Mouse (Mus musculus) urinary bladder, adult 2 months (tissue): Measurements from ENCODE around the gene Susd4. TPM values are rescaled to one million over a fixed set of nuclear protein-coding genes. Genes with fewer than 3 reads are reported as not detected.

Source experiments
- DNase-seq: peaks from one replicate; pipeline ENCODE4 v3.0.0; 2022; ENCODE audit warnings: low spot score
- polyA plus RNA-seq: library from polyadenylated mRNA; depleted of rRNA; stranded (reverse); fragments of >200 nt; gene quantifications from 2 replicates; pipeline ENCODE4 v1.2.3, GENCODE M21; 2012; rRNA removed

Susd4 gene
- polyA plus RNA-seq = 9.2 and 9.8 TPM in 2 replicates

DNA sequence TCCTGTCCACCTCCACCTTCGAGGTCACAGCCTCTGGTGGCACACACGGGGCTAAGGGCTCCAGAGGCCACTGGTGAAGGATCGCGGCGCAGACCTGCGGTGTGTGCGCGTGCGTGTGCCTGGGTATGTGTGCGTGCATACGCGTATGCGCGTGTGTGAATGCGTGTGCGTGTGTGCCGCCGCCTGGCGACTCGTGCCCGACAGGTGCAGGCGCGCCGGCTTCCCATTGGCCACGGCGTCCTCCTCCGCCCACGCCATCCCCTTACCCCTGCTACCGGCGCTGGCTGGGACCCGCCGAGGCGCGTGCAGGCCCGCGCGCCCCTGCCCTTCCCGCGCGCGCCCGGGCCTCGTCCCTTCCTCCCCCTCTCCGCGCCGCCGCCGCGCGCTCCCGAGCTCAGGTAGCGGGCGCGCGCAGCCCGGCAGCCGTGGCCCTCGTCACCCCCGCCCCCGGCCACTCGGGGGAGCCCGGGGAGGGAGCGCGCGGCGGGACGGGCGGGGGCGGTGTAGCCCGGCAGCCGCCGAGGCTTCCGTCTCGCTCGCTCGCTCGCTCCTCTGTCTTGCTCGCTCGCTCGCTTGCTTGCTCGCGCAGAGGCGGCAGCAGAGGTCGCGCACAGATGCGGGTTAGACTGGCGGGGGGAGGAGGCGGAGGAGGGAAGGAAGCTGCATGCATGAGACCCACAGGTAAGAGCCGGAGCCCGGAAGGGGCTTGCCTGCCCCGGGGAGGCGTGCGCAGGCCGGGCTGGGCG, at the start of gene Susd4:
TSS of gene Susd4 (plus strand) at position 145 of the 746 bp plus-strand sequence.
- peak; percentile 47 for DNase-seq

DNA sequence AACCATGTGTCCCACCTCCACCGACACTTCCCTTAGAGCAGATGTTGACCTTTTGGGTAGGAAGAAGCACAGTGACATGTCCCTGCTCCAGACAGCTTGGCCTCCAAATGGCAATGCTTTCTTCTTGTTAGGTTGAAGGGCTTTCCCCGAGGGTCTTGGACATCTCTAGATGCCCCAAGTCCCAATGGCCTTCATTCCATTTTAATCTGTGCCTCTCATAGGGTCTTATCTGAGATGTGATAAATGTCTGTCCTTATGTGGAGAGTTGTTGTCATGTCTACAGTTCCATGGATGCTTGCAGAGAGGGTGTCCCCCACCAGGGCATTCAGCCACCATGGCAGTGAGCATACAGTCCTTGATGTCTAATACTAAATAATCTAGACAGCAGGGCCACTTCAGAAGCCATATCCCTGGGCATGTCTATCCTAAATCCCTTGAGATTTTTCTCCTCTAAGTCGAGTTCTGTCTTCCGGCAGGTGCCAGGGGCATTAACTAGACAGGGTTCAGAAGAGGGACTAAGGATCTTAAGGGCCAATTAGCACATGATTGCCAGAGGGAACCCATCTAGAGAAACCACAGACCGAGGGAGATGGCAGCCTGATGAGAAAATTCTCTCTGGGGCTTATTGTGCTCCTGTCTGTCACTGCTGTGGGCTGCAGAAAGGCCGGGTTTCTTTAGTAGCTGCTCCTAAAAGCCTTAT, 49.3 kb upstream of the Susd4 start:
- DNase-seq = no peak

DNA sequence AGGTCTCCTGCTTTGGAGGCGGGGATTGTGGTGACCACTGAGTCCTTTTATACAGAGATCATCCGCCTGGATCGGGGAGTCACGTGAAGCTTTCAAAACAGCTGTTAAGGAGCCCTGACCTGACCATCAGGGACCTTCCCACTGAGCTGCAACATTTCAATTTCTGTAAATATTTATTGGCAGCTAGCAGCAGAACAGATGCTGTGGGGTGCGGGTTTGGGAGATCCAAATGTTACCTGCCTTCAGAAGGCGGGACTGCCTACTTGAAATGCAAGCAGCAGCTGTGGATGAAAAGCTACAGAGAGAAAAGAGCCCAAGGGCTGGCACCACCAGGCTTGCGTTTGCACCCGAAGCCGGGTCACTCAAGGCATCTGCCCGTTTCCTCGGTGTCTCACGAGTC, 36.1 kb upstream of the Susd4 start:
- no peak for DNase-seq

DNA sequence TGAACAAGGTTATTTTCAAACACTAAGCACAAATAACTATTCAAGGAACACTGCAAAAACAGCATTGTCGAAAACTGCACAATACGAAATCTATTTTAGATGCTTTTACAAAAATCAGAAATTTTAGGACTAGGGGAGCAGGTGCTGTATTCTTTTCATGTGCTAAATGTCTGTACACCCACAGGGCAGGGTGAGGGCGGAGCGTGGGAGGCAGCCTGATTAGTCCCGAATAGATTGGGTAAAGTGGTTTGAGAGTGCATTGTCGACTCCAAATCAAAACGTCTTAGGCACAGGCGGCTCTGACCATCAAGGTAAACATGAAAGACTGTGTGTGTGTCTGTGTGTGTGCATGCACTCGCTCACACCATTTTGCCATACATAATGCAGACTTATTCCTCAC, 34.7 kb upstream of the Susd4 start:
- no peak for DNase-seq

DNA sequence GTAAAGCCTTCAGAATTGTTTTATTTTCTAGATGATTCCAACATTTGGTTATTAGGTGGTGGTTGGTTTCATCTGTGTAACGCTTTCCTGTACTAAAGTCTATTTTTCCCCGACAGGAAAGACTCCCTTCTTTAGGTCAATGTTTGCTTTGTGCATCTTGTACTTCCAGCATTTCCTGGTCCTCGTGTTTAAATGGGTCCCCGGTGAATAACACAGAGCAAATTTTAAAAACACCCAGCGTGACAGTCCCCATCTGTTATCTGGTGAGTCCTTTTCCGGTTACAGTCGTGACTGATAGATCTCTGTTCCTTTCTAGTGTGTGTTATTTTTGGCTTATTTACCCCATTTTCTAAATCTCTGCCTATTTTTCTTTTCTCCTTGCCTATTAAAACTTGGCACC, 31.0 kb upstream of the Susd4 start:
- DNase-seq = no peak

DNA sequence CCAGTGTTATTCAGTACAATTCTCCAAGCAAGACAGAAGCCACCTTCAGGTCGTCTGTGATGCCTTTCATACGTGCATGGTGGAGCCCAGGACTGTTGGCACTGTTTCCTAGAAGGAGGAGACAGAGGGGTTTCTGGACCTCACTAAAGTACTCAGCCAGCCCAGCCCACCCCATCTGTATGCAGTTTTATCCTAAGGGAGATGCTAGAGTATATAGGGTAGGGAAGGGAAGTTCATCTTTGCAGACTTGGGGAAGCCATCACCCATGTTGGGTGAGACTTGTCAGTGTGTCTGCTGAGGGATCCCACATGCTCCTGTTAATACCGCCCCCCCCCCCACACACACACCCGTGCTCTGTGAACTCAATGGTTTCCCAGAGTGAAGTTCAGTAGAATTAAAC, 27.8 kb upstream of the Susd4 start:
- DNase-seq = no peak

DNA sequence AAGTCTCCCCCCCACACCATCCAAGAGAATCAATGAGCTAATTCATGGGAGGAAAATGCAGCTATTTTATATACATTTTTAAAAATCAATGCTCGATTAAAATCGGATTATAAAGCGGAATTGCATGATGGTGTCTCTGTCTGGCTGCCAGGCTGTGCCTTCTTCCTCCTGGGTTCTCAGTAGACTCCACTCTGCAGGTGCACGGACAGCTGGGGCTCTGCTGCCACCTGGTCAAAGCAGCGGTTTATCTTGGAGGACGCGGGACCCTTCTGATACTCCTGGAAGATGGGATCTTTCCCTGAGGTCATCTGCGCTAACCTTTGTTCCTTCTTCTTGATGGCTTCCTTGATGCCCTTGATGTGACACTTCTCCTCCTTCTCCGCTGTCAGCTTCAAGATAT, 16.6 kb upstream of the Susd4 start:
- DNase-seq = no peak

DNA sequence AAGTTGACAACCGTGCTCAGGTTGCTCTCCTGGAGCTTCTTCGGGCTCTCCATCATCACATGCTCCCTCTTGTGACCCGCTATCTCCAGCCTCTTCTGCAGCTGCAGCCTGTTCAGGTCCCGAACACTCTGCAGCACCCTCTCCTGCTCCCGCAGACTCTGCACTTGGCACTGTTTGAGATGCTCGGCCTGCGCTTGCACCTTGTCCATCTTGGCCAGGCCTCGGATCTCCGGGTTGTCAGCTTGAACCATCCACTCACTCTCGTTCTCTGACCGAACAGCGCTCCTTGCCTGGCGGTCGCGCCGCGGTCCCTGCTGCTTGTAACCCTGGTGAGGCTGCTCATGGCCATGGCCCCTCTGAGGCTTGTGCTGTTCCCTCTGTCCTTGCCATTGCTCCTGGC, 15.8 kb upstream of the Susd4 start:
- no peak for DNase-seq

DNA sequence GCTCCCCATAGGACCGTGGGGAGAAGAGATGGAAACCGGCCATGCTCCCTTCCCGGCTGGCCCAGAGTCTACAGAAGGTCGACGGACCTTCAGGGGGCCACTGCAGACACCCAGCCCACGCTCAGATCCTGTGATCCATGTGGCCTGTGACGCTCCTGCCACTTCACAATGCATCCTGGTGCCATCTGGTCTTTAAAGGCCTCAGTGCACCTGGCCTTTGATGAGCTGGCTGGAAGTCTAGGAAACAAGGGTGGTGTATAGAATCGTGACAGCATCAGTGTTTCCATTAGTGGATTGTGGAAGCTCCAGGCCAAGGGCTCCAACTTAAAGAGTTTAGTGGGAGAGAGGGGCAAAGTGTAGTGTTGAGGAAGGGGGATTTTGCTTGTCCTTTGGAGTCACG, 14.6 kb upstream of the Susd4 start, which contains the start of gene Ccdc185:
TSS of gene Ccdc185 (minus strand) at position 101 of the 400 bp plus-strand sequence.
- DNase-seq = no peak

DNA sequence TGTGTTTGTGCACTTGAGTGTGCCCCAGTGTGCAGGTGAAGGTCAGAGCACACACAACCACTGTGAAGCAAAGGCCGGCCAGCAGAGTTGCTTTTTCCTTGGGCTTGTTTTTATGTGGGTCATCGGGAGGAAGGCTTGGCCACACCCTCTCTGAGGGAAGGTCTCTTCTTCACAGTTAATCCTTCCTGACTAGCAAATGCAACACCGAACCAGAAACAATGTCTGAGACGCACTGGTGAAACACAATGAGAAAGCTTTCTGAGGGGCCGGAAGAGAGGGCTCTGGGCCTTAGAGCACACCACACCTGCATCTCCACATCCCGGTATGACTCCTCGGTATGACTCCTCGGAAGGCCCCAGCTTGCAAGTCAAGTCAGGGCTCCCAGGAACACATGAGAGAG, 12.4 kb upstream of the Susd4 start:
- DNase-seq = no peak

DNA sequence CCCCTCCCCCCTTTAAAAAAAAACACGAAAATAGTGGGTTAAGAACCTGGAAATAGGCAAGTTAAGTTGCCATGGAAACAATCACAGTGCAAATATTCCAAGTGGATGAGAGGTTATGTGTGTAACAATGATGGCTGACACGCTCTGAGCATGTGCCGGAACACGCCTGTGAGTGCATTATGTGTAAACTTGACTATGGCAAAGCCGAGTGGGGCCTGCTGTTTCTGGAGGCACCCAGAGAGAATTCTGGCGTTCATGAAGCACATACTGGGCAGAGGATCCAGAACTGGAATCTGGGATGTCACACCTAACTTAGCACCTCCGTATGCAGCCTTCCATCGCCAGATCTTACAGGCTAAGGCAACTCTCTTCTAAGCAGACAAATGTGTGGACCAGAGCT, 10.0 kb upstream of the Susd4 start:
- DNase-seq = no peak

DNA sequence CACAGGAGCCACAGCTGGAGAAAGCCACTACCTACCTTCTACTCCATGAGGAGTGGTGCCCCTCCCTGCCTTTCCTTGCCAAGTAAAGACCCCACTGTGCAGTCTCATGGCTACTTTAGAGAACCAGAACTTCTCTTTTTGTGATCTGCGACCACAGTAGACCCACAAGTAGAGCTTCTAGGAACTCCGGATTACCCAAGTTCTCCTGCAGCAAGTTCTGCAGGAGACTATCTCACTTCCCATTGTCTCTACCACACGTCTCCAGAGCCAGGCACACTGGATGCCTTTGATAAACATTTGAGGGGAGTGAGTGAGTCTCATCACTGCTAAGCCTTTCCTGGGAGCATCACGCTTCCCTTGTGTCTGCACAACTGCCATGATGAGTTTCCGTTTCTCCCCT, 8.8 kb upstream of the Susd4 start:
- no peak for DNase-seq

DNA sequence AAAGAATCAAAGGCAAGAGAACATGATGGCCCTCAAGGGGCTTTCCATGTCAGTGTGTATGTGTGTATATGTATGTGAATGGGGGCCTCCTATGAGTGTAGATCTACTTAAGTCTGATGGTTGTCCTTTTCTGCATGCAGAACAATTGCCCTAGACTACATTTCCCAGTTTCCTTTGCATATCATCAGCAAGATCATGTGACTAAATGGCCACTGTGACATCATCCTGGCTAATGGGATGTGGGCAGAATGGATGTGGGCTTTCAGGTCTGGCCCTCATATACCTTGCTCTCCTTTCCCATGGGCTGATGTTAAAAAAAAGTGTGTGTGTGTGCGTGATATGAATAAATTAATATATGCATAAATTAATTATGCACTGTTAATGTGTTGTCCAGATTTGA, 4.9 kb upstream of the Susd4 start:
- DNase-seq = no peak

DNA sequence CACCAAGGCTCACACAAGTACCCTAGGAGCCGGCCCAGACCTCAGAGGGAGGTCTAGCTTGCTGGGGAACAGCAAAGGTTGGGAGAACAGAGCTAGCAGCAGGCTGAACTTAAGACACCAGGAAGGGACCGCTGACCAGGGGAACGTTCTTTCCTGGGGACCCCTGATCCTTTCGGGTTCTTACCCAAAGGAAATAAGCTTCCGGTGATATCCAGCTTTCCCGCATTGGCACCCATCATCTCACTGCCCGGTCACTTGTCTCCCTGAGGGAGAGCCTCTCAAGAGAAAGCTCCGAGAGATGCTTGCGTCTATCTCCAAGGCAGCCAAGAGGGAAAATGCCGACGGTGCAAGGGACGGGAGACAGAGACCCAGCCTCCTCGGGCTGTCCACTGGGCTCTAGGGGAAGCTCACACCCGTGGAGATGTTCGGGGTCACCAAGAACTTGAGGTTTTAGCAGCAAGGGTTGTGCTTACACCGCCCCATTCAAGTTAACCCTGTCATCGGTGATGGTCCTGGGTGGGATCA, 407 bp upstream of the Susd4 start:
- no peak for DNase-seq

DNA sequence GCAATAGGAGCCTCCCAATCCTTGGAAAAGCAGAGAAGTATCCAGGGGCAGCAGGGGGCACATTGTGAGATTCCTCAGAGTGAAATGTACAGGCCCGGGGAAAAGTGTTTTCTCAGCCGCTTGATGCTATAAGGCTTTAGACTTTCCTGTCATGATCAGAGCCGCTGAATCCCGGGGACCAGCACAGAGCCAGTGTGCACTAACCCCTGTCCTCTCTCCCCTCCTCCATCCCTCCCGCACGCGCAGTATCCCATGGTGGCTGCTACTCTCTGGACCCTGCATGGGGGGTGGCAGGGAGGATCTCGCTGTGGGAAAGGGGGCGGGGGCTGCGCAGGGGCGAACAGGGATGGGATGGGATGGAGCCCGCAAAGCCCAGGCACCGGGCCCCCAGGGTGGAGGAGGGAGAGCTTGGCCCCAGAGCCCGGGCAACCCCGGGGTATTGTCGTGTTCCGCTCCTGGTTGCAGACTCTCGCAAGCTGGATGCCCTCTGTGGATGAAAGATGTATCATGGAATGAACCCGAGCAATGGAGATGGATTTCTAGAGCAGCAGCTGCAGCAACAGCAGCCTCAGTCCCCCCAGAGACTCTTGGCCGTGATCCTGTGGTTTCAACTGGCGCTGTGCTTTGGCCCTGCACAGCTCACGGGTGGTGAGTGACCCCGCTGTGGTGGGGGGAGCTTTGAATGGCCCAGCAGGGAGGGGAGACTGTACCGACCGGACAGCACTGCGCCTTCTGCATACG, 1.1 kb downstream of the Susd4 start:
- no peak for DNase-seq

DNA sequence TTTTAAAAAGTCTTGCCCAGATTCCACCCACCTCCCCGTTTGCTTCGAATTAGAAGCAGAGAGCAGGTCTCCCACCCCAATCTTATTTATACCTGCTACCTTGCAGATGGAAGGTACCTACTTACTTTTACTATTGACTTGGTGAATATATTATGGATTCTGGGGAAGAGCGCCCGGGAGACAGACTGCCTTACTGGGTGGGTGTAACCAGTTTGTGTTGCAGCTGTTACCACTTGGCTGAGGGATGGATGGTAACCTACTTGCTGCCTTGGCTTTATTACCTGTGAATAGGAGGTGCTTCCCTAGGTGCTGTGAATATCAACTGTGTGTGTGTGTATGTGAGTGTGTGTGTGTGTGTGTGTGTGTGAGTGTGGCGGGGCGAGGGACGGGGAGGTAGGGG, 11.9 kb downstream of the Susd4 start:
- DNase-seq = no peak

DNA sequence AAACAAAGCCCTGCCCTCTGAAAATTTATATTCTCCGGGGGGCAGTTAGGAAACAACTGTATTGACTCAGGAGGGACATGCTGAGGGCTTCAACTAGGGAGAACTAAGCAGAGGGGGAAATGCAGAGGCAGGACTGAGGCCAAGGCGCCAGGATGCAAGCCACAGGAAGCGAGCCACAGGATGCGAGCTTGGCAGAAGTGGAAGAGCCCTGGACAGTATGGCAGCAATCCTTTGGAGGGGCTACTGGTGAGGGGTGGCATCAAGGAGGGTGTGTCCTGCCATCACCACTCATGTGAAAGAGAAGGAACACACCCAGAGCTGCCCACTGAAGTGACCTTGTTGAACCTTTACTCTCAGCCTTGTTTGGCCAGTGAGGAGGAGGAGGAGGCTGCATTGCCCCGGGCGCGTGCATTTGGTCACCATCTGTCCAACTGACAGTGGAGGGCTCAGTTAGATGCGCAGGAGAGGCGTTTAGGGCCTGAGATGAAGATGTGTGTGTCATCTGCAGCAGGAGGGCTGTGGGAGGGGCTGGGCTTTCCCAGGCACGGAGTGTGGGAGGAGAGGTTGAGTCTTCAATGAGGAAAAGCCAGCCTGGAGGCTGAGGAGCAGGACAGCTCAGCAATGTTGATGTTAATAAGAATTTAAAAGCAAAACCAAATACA, 13.2 kb downstream of the Susd4 start:
- DNase-seq = no peak

DNA sequence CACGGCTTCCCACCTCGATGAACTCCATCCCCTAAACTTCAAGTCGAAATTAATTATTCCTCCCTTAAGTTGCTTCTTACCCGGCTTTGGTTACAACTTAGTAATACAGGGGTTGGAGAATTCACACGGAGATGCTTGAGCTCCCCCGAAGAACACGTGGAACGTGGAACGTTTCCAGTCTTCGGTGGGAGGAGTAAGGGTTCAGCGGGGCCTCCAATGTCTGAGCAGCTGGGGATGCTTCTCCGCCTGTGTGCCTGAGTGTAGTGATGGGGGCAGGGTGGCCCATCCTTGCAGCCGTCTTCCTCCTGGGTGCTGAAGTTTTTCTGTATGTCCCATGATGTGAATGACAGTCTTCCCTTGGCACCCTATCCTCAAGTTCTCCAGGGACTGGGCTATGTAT, 14.6 kb downstream of the Susd4 start:
- DNase-seq = no peak

DNA sequence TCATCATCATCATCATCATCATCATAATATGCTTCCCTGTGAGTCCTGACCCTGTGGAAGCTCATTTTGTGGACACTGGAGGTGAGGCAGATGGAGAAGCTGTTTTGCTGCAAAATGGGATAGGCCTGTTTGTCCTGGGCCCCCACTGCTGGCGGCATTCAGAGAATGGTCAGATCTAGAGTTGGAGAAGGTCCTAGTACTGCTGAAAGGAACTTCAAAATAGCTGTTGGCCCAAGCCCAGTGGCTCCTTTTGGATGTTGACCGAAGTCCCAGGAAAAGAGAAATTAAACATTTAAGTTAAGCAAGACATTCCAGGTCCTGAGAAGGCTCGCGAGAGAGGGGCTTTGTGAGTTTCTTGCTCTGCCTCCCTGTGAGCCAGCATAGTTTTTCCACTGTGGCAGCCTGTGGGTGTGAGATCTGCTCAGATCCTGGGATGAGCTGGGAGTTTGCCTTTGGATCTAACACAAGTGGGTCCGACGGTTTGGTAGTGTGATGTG, 15.4 kb downstream of the Susd4 start:
- DNase-seq = no peak

DNA sequence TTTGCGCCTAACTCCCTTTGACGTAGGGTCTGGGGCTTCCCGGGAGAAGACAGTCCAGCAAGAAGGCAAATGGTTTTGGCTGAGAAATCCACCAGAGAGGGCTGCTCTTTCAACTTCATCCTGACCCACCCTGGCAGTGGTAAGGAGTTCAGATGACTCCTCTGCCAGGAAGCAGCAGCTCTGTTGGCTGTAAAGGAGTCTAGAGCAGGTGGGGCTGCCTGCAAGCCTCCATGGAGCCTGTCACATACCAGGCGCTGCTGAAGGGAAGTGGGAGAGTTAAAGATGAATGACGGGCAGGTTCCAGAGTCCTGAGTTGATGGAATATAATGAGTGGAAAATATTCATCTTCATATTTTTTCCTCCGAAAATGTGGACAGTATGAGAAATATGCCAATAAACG, 20.1 kb downstream of the Susd4 start:
- DNase-seq = no peak

DNA sequence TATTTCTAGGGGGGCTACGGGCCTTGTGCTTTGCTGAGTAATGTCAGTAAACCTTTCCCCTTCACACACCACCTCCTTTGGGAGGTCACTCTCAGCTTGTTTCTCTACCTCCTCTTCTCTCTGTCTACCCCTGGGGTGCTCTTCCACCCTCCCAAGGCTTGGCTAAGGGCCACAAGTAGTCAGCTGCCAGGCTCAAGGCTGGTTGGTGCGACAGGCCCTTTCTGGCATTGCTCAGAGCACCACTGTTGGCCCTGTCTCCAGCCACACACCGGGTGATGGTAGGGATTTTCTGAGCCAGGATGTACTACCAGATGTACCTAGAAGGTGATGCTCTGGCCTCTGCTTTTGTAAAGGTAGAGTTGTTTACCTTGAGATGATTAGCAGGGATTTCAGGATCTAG, 21.1 kb downstream of the Susd4 start:
- DNase-seq = no peak

DNA sequence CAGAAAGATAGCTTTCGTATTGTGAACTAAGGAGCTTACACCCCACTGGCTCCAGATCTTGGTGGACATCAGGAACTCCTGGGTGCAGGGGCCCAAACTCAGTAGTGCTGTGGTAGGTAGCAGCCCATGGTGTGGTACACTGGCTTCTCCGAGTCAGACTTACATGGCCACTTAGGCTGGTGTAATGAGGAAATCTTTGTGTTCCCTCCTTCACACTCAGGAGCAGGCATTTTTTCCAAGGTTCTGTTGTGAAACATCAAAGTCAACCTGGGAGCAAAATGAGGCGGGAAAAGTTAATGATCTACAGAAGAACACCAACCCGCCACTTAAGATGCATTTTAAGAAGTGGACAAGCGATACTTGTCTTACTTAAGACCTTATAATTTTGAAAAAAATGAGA, 21.8 kb downstream of the Susd4 start:
- DNase-seq = no peak
